ENCODE assay signal across 12 mouse cellular contexts in genomic region chr4:141281153-141281552, GRCm38 (mm10). TPM values are rescaled to one million over a fixed set of nuclear protein-coding genes. Genes with fewer than 3 reads are reported as not detected.
DNase-seq lines count a peak whose midpoint lies in the region; ATAC-seq lines count a peak whose summit lies in the region.
"Had no signal": no experiment of that assay in that cellular context is flagged by ENCODE, and none has a peak within 500 bp of the region (broad histone marks: within the 10 kb centered on the region; RNA-seq: fewer than 3 reads in every experiment).

No protein-coding gene starts in this region.

- 47% methylated on average over 6 of the region's 6 CpGs for WGBS in heart, embryonic 13.5 days
- WGBS in forebrain, embryonic 13.5 days = 61% methylated on average over 6 of the region's 6 CpGs

- ATAC-seq in heart, embryonic 13.5 days (ENCODE audit: extremely low read depth, insufficient number of reproducible peaks, low FRiP score, low TSS enrichment) = no peak
- peak; percentile 52 for ATAC-seq in common myeloid progenitor, adult 5-6 weeks (replicated peaks; ENCODE audit: low read depth, poor library complexity, severe bottlenecking)
- no peak for ATAC-seq in forebrain, embryonic 13.5 days
- ATAC-seq: forebrain, embryonic 15.5 days had no signal

- 0 out of 2 replicates have a peak overlapping the region, but pooled peaks have one; percentile 13 for H3K27ac ChIP-seq in heart, embryonic 13.5 days (replicated peaks)
- no peak overlapping the region for H3K27ac ChIP-seq in forebrain, embryonic 13.5 days
- H3K27ac ChIP-seq: forebrain, embryonic 15.5 days; midbrain, embryonic 12.5 days had no signal

- H3K9me3 ChIP-seq in heart, embryonic 13.5 days = no peaks in the 10 kb centered on the region
- H3K9me3 ChIP-seq in forebrain, embryonic 13.5 days (replicated peaks) = no peaks in the 10 kb centered on the region
- H3K9me3 ChIP-seq: forebrain, embryonic 15.5 days; midbrain, embryonic 12.5 days had no signal

- intact Hi-C loops in heart, postnatal 25 days (cut with DNase I) = no loop called here

- no peak overlapping the region for H3K4me3 ChIP-seq in heart, embryonic 13.5 days
- H3K4me3 ChIP-seq in forebrain, embryonic 13.5 days = no peak overlapping the region
- H3K4me3 ChIP-seq: forebrain, embryonic 15.5 days; midbrain, embryonic 12.5 days had no signal

- H3K36me3 ChIP-seq in heart, embryonic 13.5 days = no peaks in the 10 kb centered on the region
- no peaks in the 10 kb centered on the region for H3K36me3 ChIP-seq in forebrain, embryonic 13.5 days (ENCODE audit: poor library complexity, severe bottlenecking)
- H3K36me3 ChIP-seq: forebrain, embryonic 15.5 days; midbrain, embryonic 12.5 days had no signal

- no peak overlapping the region for H3K4me2 ChIP-seq in heart, embryonic 13.5 days
- H3K4me2 ChIP-seq in forebrain, embryonic 13.5 days = no peak overlapping the region
- H3K4me2 ChIP-seq: forebrain, embryonic 15.5 days; midbrain, embryonic 12.5 days had no signal

- no peak overlapping the region for H3K9ac ChIP-seq in heart, embryonic 13.5 days
- no peak overlapping the region for H3K9ac ChIP-seq in forebrain, embryonic 13.5 days
- H3K9ac ChIP-seq: forebrain, embryonic 15.5 days; midbrain, embryonic 12.5 days had no signal

- peaks cover 56% of the 10 kb centered on the region for H3K4me1 ChIP-seq in heart, embryonic 13.5 days
- peaks cover 12% of the 10 kb centered on the region; the same call in 1 of the 2 replicates for H3K4me1 ChIP-seq in forebrain, embryonic 13.5 days
- H3K4me1 ChIP-seq: forebrain, embryonic 15.5 days had no signal

- no peak for DNase-seq in heart, postnatal 25 days (ENCODE audit: low spot score)
- peak; percentile 85 for DNase-seq in kidney, postnatal 10 days
- peak; percentile 49 to 73 for DNase-seq in lung, postnatal 4 days
- DNase-seq in thymus, postnatal 36 days = no peak
- no peak for DNase-seq in spleen, adult 18-20 months
- DNase-seq: adrenal gland, postnatal 25 days; cerebellum, postnatal 25 days had no signal

- no peaks in the 10 kb centered on the region for H3K27me3 ChIP-seq in heart, embryonic 13.5 days (replicated peaks)
- peaks cover 20% of the 10 kb centered on the region for H3K27me3 ChIP-seq in forebrain, embryonic 13.5 days
- H3K27me3 ChIP-seq: forebrain, embryonic 15.5 days had no signal

RNA-seq across cellular contexts. Expression of gene Epha2, which starts 19.9 kb away (rescaled TPM):
- 4.0 and 4.3 TPM in 2 replicates for polyA plus RNA-seq in heart, embryonic 13.5 days (2015; fragmentation: Nextera tagmentation; extraction: Ambion mirVana)
- 1 to 10 TPM; 6.8 to 7.7 TPM for total RNA-seq in heart, postnatal 25 days (2021)
- total RNA-seq in common myeloid progenitor, adult 5-6 weeks (2017) = 0.29 and 1.2 TPM in 2 replicates
- polyA plus RNA-seq in forebrain, embryonic 13.5 days (2015; fragmentation: Nextera tagmentation; extraction: Ambion mirVana) = 1.0 and 1.3 TPM in 2 replicates

RNA-seq across cellular contexts. Expression of gene Arhgef19, which starts 41.9 kb away (rescaled TPM):
- 2.2 and 3.1 TPM in 2 replicates for polyA plus RNA-seq in heart, embryonic 13.5 days (2015; fragmentation: Nextera tagmentation; extraction: Ambion mirVana)
- total RNA-seq in heart, postnatal 25 days (2021) = 10 to 100 TPM; 28.5 to 36.4 TPM
- not detected in 2 replicates for total RNA-seq in common myeloid progenitor, adult 5-6 weeks (2017)
- polyA plus RNA-seq in forebrain, embryonic 13.5 days (2015; fragmentation: Nextera tagmentation; extraction: Ambion mirVana) = 0.96 and 1.2 TPM in 2 replicates

Comparison
In these comparisons a context has a peak if more than half of its experiments do, and no peak if none do; other contexts are left out.
1. DNase-seq: peak in kidney, postnatal 10 days (single experiment) and lung, postnatal 4 days (2 of 2); none in heart, postnatal 25 days (single experiment), thymus, postnatal 36 days (0 of 2) and spleen, adult 18-20 months (0 of 2).
2. RNA of gene Arhgef19, which starts 41.9 kb away (total RNA-seq): 28.5 to 36.4 TPM in heart, postnatal 25 days; not detected in common myeloid progenitor, adult 5-6 weeks; every median in the first group is over 10 times any median in the second.